Mouse (Mus musculus) ES-E14 (cell line): ENCODE results near the gene Itgb4.

ENCODE experiments used
- CHD2 ChIP-seq: IDR thresholded peaks from 2 replicates; pipeline ENCODE4 v1.6.1; 2014; ENCODE audit warnings: mild to moderate bottlenecking, low read depth, low read length, inconsistent platforms
- HCFC1 ChIP-seq: IDR thresholded peaks from 2 replicates; pipeline ENCODE4 v1.6.1; 2012; ENCODE audit warnings: low read length, inconsistent platforms, borderline replicate concordance; ENCODE audit not compliant: insufficient read depth
- MAFK ChIP-seq: IDR thresholded peaks from 2 replicates; pipeline ENCODE4 v1.6.1; 2014; ENCODE audit warnings: mild to moderate bottlenecking, low read depth, low read length, inconsistent platforms; ENCODE audit not compliant: insufficient read depth
- ZC3H11A ChIP-seq: IDR thresholded peaks from 2 replicates; pipeline ENCODE4 v1.6.1; 2012; ENCODE audit warnings: low read depth, mild to moderate bottlenecking, inconsistent platforms, low read length, borderline replicate concordance
- ZNF384 ChIP-seq: IDR thresholded peaks from 2 replicates; pipeline ENCODE4 v1.6.1; 2012; ENCODE audit warnings: low read depth, low read length, inconsistent platforms

- TF ChIP-seq ZNF384 (no peak), ZC3H11A (no peak), MAFK (no peak), HCFC1 (no peak), CHD2 (no peak)
Measured at GRCm38 (mm10) chr11:116029086-116029865, 54.8 kb downstream of the Itgb4 start.
